Mouse (Mus musculus): ENCODE results near the gene Cldn24. TPM values are rescaled to one million over a fixed set of nuclear protein-coding genes. Genes with fewer than 3 reads are reported as not detected.

Gene Cldn24
- polyA plus RNA-seq, 1 experiment: not detected

DNA sequence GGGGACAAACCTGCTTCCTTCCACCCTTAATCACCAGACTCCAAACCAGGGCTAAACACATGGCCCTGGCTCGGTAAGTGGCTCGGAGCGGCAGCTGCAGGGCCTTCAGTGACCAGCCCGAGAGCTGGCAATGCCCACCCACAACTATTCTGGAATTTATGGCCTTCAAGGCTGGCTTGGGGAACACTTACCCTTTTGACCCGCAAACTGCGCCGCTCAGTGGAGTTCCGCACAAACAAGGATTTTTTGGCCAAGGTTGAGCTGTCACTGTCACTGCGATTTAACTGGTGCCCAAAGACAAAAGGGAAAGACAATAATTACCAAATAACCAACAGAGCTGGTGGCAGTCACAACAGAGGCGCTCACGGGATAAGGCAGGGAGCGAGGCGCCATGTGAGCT is 24.0 kb downstream of the Cldn24 start:
- no peak overlapping the region for H3K27ac ChIP-seq (ENCODE audit: insufficient read depth, low read length)
- H3K36me3 ChIP-seq (ENCODE audit: control insufficient read depth, insufficient read depth, low read length): peaks cover 3% of the 10 kb centered on the region
- DNase-seq (ENCODE audit: low read depth in 1 of 2, low spot score in 2 of 2): no peak
- no peaks in the 10 kb centered on the region for H3K27me3 ChIP-seq (ENCODE audit: control insufficient read depth, insufficient read depth, low read length)
- no peak overlapping the region for H3K4me3 ChIP-seq (ENCODE audit: extremely low read depth, insufficient read depth, insufficient read length)
- no peak for TF ChIP-seq POLR2A (IDR thresholded peaks at IDR 0.05; ENCODE audit: low read depth, low read length)
- no peak for TF ChIP-seq CTCF (IDR thresholded peaks at IDR 0.05; ENCODE audit: extremely low read depth, insufficient read depth, insufficient read length, insufficient replicate concordance)
- 94% methylated on average over 13 of the region's 13 CpGs for WGBS
- no peaks in the 10 kb centered on the region for H3K4me1 ChIP-seq (ENCODE audit: control insufficient read depth, insufficient read depth, insufficient read length)

DNA sequence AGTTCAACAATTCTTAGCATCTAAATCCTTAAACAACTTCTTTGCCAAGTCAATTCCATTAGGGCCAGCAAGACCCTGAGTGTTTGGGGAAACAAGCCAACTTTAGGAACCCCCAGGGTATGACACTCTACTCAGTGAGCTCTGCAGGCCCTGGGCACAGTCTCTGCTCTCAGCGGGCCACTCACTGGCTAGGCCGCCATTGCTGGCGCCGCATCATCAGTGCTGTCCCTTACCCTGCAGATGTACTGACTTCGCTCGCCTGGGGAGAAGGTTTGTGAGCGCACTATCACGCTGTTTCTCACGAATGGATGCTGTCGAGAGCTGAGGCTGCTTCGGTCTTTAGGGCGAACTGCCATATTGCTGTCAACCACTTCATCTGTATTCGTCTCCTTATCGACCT is 25.2 kb downstream of the Cldn24 start:
- Histone ChIP-seq H3K36me3 (ENCODE audit: control insufficient read depth, insufficient read depth, low read length) (peaks cover 3% of the 10 kb centered on the region), H3K27ac (ENCODE audit: insufficient read depth, low read length) (no peak overlapping the region), H3K4me3 (ENCODE audit: extremely low read depth, insufficient read depth, insufficient read length) (no peak overlapping the region), H3K27me3 (ENCODE audit: control insufficient read depth, insufficient read depth, low read length) (no peaks in the 10 kb centered on the region), H3K4me1 (ENCODE audit: control insufficient read depth, insufficient read depth, insufficient read length) (no peaks in the 10 kb centered on the region)
- WGBS: 95% methylated on average over 14 of the region's 14 CpGs
- no peak for DNase-seq (ENCODE audit: low read depth in 1 of 2, low spot score in 2 of 2)
- no peak for TF ChIP-seq POLR2A (IDR thresholded peaks at IDR 0.05; ENCODE audit: low read depth, low read length)
- no peak for TF ChIP-seq CTCF (IDR thresholded peaks at IDR 0.05; ENCODE audit: extremely low read depth, insufficient read depth, insufficient read length, insufficient replicate concordance)

DNA sequence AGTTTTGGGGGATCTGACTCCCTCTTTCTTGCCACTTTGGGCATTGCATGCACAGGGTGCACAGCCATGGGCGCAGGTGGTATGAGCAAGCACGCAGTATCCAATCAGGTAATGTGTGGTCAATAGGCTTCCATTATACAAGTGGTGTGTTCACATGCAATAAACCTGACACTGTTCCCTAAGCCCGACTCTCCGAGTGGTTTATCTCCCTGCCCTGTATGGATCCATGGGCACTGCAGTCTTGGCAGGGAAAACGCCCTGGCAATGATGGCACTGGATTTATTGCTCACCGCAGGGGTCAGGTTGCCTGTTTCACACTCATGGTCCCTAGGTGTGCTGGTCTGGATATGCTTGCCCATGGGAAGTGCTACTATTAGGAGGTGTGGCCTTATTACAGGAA is 26.0 kb downstream of the Cldn24 start:
- Histone ChIP-seq H3K4me1 (ENCODE audit: control insufficient read depth, insufficient read depth, insufficient read length) (no peaks in the 10 kb centered on the region), H3K36me3 (ENCODE audit: control insufficient read depth, insufficient read depth, low read length) (no peaks in the 10 kb centered on the region; the same call in 1 of the 2 replicates), H3K4me3 (ENCODE audit: extremely low read depth, insufficient read depth, insufficient read length) (no peak overlapping the region), H3K27ac (ENCODE audit: insufficient read depth, low read length) (no peak overlapping the region), H3K27me3 (ENCODE audit: control insufficient read depth, insufficient read depth, low read length) (no peaks in the 10 kb centered on the region)
- 97% methylated on average over 6 of the region's 6 CpGs for WGBS
- no peak for DNase-seq (ENCODE audit: low read depth in 1 of 2, low spot score in 2 of 2)
- no peak for TF ChIP-seq POLR2A (IDR thresholded peaks at IDR 0.05; ENCODE audit: low read depth, low read length)
- no peak for TF ChIP-seq CTCF (IDR thresholded peaks at IDR 0.05; ENCODE audit: extremely low read depth, insufficient read depth, insufficient read length, insufficient replicate concordance)

DNA sequence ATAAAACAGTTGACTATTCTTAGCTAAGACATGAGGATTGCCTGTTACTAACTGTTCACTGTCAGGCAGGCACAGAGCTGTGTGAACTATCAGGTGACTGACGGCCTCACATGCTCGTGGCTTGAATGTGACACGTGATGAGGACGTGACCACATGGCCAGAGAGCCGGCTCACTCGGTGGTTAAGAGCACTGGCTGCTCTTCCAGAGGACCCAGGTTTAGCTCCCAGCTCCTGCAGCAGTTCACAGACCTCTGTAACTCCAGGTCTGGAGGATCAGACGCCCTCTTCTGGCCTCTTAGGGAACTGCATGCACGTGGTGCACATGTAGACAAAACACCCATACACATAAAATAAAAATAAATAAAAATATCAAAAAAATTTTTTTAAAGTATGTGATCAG is 27.9 kb downstream of the Cldn24 start:
- Histone ChIP-seq H3K4me3 (ENCODE audit: extremely low read depth, insufficient read depth, insufficient read length) (no peak overlapping the region), H3K27ac (ENCODE audit: insufficient read depth, low read length) (no peak overlapping the region), H3K4me1 (ENCODE audit: control insufficient read depth, insufficient read depth, insufficient read length) (no peaks in the 10 kb centered on the region), H3K27me3 (ENCODE audit: control insufficient read depth, insufficient read depth, low read length) (no peaks in the 10 kb centered on the region), H3K36me3 (ENCODE audit: control insufficient read depth, insufficient read depth, low read length) (no peaks in the 10 kb centered on the region; the same call in 1 of the 2 replicates)
- TF ChIP-seq CTCF (IDR thresholded peaks at IDR 0.05; ENCODE audit: extremely low read depth, insufficient read depth, insufficient read length, insufficient replicate concordance): no peak
- TF ChIP-seq POLR2A (IDR thresholded peaks at IDR 0.05; ENCODE audit: low read depth, low read length): no peak
- DNase-seq (ENCODE audit: low read depth in 1 of 2, low spot score in 2 of 2): no peak
- WGBS: 78% methylated on average over 8 of the region's 8 CpGs

DNA sequence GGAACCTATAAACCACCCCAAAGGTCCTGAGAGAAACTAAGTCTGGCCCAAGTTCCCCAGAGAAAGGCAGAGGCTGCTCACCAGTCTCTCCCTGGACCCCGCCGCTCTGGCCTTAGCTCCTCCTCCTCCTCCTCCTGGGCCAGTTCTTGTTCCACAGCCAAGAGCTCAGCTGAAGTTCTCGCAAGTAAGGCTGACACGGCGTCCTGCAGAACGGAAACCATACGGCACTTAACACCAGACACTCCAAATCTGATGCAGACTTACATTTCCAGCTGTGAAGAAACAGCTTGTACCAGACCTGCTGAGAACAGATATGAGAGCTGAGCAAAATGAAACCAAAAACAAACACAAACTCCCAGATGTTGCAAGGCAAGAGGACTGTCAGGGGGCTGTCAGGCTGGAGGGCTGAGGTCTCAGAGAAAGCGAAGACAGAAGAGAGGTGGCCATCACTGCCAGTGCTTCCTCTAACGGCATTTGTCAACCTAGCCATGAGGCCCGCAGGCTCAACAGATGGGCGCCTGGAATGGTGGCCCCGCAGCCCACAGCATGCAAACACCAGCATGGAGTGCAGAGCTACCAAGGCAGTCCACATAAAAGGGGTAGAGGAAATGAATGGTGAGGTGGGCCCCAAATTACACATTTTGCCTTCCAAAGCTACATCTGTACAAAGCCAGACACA is 30.0 kb downstream of the Cldn24 start:
- H3K27ac ChIP-seq (ENCODE audit: insufficient read depth, low read length): peak overlapping the region; percentile 43; the same call in 1 of the 2 replicates
- no peaks in the 10 kb centered on the region; the same call in 1 of the 2 replicates for H3K36me3 ChIP-seq (ENCODE audit: control insufficient read depth, insufficient read depth, low read length)
- no peaks in the 10 kb centered on the region for H3K4me1 ChIP-seq (ENCODE audit: control insufficient read depth, insufficient read depth, insufficient read length)
- no peak for DNase-seq (ENCODE audit: low read depth in 1 of 2, low spot score in 2 of 2)
- peak overlapping the region; percentile 53 for H3K4me3 ChIP-seq (ENCODE audit: extremely low read depth, insufficient read depth, insufficient read length)
- H3K27me3 ChIP-seq (ENCODE audit: control insufficient read depth, insufficient read depth, low read length): no peaks in the 10 kb centered on the region
- WGBS: 10% methylated on average over 12 of the region's 12 CpGs
- TF ChIP-seq CTCF (IDR thresholded peaks at IDR 0.05; ENCODE audit: extremely low read depth, insufficient read depth, insufficient read length, insufficient replicate concordance) (no peak), POLR2A (IDR thresholded peaks at IDR 0.05; ENCODE audit: low read depth, low read length) (no peak)

DNA sequence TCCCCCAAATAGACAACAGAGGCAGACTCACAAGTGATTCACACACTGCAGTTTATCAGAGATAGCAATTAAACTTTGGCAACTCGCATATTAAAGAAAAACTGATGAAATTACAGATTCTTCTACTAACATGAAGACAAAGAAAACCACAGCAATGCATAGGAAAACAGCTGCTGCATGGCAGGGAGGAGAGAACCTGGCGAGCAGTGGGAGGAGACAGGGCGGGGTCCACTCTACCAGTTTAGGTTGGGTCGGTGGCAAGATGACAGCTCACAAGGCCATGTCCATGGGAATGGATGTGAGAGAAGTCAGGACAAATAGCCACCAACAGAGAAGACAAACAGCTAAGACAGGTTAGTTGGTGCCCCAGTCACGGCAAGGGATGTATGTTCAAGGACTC is 30.8 kb downstream of the Cldn24 start:
- H3K4me1 ChIP-seq (ENCODE audit: control insufficient read depth, insufficient read depth, insufficient read length): no peaks in the 10 kb centered on the region
- no peaks in the 10 kb centered on the region; the same call in 1 of the 2 replicates for H3K36me3 ChIP-seq (ENCODE audit: control insufficient read depth, insufficient read depth, low read length)
- H3K27ac ChIP-seq (ENCODE audit: insufficient read depth, low read length): no peak overlapping the region
- no peak for DNase-seq (ENCODE audit: low read depth in 1 of 2, low spot score in 2 of 2)
- H3K27me3 ChIP-seq (ENCODE audit: control insufficient read depth, insufficient read depth, low read length): no peaks in the 10 kb centered on the region
- 67% methylated on average over 5 of the region's 5 CpGs for WGBS
- H3K4me3 ChIP-seq (ENCODE audit: extremely low read depth, insufficient read depth, insufficient read length): no peak overlapping the region
- no peak for TF ChIP-seq CTCF (IDR thresholded peaks at IDR 0.05; ENCODE audit: extremely low read depth, insufficient read depth, insufficient read length, insufficient replicate concordance)
- TF ChIP-seq POLR2A (IDR thresholded peaks at IDR 0.05; ENCODE audit: low read depth, low read length): no peak

DNA sequence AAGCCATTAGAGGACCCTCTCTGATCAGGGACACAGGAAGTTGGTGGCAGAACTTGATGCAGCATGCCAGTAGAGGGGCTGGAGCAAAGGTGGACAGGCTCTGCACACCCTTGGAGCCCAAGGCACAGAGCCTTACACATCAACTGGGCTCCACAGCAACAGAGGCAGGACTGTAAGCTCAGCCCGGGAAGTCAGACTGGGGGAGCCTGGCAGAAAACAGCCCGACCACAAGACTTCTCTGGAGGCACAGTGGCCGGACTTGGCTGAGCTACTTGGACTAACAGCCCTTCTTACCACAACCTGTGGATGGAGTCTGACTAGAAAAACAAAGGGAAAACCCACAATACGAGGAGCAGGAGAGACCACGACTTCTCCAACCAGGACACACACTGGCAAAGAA is 31.4 kb downstream of the Cldn24 start:
- Histone ChIP-seq H3K36me3 (ENCODE audit: control insufficient read depth, insufficient read depth, low read length) (no peaks in the 10 kb centered on the region; the same call in 1 of the 2 replicates), H3K27me3 (ENCODE audit: control insufficient read depth, insufficient read depth, low read length) (no peaks in the 10 kb centered on the region), H3K4me1 (ENCODE audit: control insufficient read depth, insufficient read depth, insufficient read length) (no peaks in the 10 kb centered on the region), H3K4me3 (ENCODE audit: extremely low read depth, insufficient read depth, insufficient read length) (no peak overlapping the region), H3K27ac (ENCODE audit: insufficient read depth, low read length) (no peak overlapping the region)
- no peak for DNase-seq (ENCODE audit: low read depth in 1 of 2, low spot score in 2 of 2)
- TF ChIP-seq POLR2A (IDR thresholded peaks at IDR 0.05; ENCODE audit: low read depth, low read length): no peak
- TF ChIP-seq CTCF (IDR thresholded peaks at IDR 0.05; ENCODE audit: extremely low read depth, insufficient read depth, insufficient read length, insufficient replicate concordance): no peak
- WGBS: 74% methylated on average over 5 of the region's 5 CpGs

All from spleen, adult 2 months (tissue).